Mouse (Mus musculus) liver, embryonic 14.5 days (tissue): ENCODE results near the gene Syngr4. TPM values are rescaled to one million over a fixed set of nuclear protein-coding genes. Genes with fewer than 3 reads are reported as not detected.
A peak's percentile ranks its signal among the peaks of the same experiment; 100 is the strongest.

Source experiments
- ATAC-seq: fragments of 200-750 bp; cut with Nextera tagmentation; 2 replicates; pipeline ENCODE4 v1.8.0; 2017; ENCODE audit warnings: moderate number of reproducible peaks, mild to moderate bottlenecking, moderate library complexity; ENCODE audit not compliant: insufficient read depth
- DNase-seq, 3 experiments: peaks; one replicate each; pipeline ENCODE4 v3.0.0-alpha.2; 2012 to 2013; ENCODE audit warnings: low read depth in 3 of 3, low spot score in 3 of 3
- H3K27ac ChIP-seq: fragments of 300-500 bp; sonication (generic); 2 replicates; pipeline ENCODE4 v1.5.1; 2014; ENCODE audit warnings: moderate library complexity, mild to moderate bottlenecking, control low read depth, inconsistent platforms
- H3K27me3 ChIP-seq: fragments of 300-500 bp; sonication (generic); 2 replicates; pipeline ENCODE4 v1.6.1; 2014; ENCODE audit warnings: mild to moderate bottlenecking, low read length, moderate library complexity; ENCODE audit not compliant: control insufficient read depth, insufficient read depth
- H3K36me3 ChIP-seq: fragments of 300-500 bp; sonication (generic); replicated peaks from 2 replicates; pipeline ENCODE4 v1.6.1; 2014; ENCODE audit warnings: low read depth; ENCODE audit not compliant: control insufficient read depth, insufficient read depth
- H3K4me1 ChIP-seq, 2 experiments: fragments of 200-500 bp in 1 of 2; fragments of 300-500 bp in 1 of 2; sonication (generic) in 1 of 2; replicated peaks; 2 replicates each; pipeline ENCODE4 v1.6.1; 2012 to 2014; ENCODE audit warnings: antibody characterized with exemption in 1 of 2, inconsistent platforms in 1 of 2, low read length in 1 of 2; ENCODE audit not compliant: control insufficient read depth in 2 of 2, insufficient read depth in 2 of 2
- H3K4me2 ChIP-seq: fragments of 300-500 bp; sonication (generic); 2 replicates; pipeline ENCODE4 v1.6.1; 2014; ENCODE audit warnings: low read depth, mild to moderate bottlenecking, control low read depth, moderate library complexity
- H3K4me3 ChIP-seq, 2 experiments: fragments of 200-500 bp in 1 of 2; fragments of 300-500 bp in 1 of 2; sonication (generic) in 1 of 2; 2 replicates each; pipeline ENCODE4 v1.5.1; 2012 to 2014; ENCODE audit warnings: low read depth in 2 of 2, low read length in 2 of 2, mild to moderate bottlenecking in 2 of 2, control low read depth in 1 of 2, inconsistent platforms in 1 of 2, moderate library complexity in 1 of 2; ENCODE audit not compliant: insufficient read depth in 1 of 2
- H3K9ac ChIP-seq: fragments of 300-500 bp; sonication (generic); replicated peaks from 2 replicates; pipeline ENCODE4 v1.6.1; 2014; ENCODE audit warnings: mild to moderate bottlenecking, control low read depth, moderate library complexity
- H3K9me3 ChIP-seq: fragments of 300-500 bp; sonication (generic); 2 replicates; pipeline ENCODE4 v1.6.1; 2016; ENCODE audit warnings: low read length, mixed read lengths; ENCODE audit not compliant: control insufficient read depth
- CTCF ChIP-seq: IDR thresholded peaks from 2 replicates; pipeline ENCODE4 v1.5.1; 2016; ENCODE audit warnings: antibody characterized with exemption, low read depth, control low read depth
- EP300 ChIP-seq: IDR thresholded peaks from 2 replicates; pipeline ENCODE4 v1.6.1; 2016; ENCODE audit warnings: antibody characterized with exemption, low read depth
- WGBS: fragments of 180-500 bp; shearing (Covaris S2); extraction: QIAGEN DNeasy Blood & Tissue Kit; methylation state at CpG from one replicate; pipeline ENCODE4 v1.1.7; 2014; ENCODE audit not compliant: insufficient replicate concordance; 5-methylcytosine and 5-hydroxymethylcytosine counted together
- polyA plus RNA-seq, 2 experiments: library from polyadenylated mRNA; depleted of rRNA in 1 of 2; stranded (reverse) in 1 of 2; unstranded in 1 of 2; fragments of >200 nt; fragmentation: Nextera tagmentation in 1 of 2; extraction: Ambion mirVana in 1 of 2; gene quantifications; 2 replicates each; pipeline versions ENCODE4 v1.2.1 to v1.2.3; 2012 to 2014

The Syngr4 gene
- polyA plus RNA-seq, 2 experiments: 0.86 to 1.3 TPM

DNA sequence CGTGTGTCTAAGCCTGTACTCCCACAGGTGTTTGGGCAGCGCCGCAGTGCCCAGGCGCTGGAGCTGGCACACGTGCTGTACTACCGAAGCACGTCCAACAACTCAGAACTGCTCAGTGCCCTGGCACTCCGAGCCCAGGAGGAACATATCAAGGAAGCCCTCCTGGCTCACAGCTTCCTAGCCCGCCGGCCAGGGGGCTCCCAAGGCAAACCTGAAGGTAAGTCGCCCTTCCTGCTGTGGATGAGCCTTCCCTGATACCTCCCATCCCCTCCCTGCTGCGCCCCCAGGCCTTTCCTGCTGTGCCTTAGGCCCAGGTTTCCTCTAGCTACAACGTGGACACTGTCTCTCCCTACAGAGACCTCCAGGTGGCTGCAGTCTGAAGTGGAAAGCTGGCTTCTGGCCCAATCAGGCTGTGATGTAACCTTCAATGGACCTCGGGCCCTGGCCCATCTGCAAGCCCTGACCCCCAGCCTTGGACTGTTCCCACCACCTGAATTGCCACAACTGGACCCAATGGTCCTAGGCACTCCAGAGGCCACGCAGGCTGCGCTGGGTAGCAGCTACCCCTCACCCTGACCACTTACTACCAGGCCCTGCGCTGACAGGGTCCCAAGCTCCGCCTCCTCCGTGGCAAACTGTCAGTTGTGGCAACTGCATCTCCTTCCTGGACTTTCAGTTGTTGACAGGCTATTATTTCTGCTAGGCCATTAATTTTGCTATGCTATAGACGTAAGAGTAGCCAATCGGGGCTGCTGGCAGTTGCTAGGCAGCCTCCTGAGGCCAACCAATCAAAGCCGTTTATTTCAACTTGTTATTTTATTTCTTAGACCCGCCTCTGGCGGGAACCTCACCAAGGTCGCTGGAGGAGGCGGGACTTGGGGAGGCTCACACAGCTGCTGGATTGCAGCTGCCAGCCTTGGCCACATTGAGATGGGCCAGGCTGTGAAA, 19.8 kb upstream of the Syngr4 start:
- H3K4me3 ChIP-seq: peak overlapping the region; percentile 12 to 28
- peaks cover 2 to 18% of the 10 kb centered on the region in 2 experiments for H3K4me1 ChIP-seq
- peak overlapping the region; percentile 45 for H3K4me2 ChIP-seq
- H3K27ac ChIP-seq: no peak overlapping the region
- peak overlapping the region; percentile 53 for H3K9ac ChIP-seq
- H3K9me3 ChIP-seq: no peaks in the 10 kb centered on the region
- WGBS: 41% methylated on average over 26 of the region's 26 CpGs
- no peaks in the 10 kb centered on the region for H3K36me3 ChIP-seq
- peak; percentile 58 for ATAC-seq
- peak; percentile 50 to 62 (median 59) for DNase-seq
- no peaks in the 10 kb centered on the region for H3K27me3 ChIP-seq
- TF ChIP-seq EP300 (no peak), CTCF (peak; percentile 17; the same call in 1 of the 2 replicates)

DNA sequence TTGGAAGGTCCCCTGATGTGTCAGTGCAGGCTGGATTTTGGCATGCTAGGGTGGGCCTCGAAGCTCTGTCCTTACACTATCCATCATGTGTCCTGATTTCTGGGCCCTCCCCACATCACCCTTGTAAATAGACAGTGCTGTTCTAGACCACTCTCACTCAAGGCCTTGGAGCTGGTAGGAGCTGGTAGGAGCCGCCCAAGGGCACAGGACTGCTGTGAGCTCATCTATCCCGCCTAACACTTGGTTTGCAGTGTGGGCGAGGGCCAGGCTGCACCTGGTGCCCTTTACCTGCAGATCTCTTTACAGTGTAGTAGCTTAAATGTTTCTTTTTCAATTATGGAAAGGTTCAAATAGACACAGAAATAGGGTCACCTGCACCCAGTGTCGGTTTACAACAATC, 18.5 kb upstream of the Syngr4 start:
- Histone ChIP-seq H3K27ac (no peak overlapping the region), H3K4me2 (no peak overlapping the region), H3K4me3 (no peak overlapping the region), H3K9me3 (no peaks in the 10 kb centered on the region), H3K27me3 (no peaks in the 10 kb centered on the region), H3K36me3 (no peaks in the 10 kb centered on the region), H3K9ac (no peak overlapping the region; the same call in 1 of the 2 replicates), H3K4me1 (peaks cover 0 to 6% of the 10 kb centered on the region in 2 experiments; a peak in 2 of 4 replicates)
- no peak for ATAC-seq
- 58% methylated on average over 5 of the region's 5 CpGs for WGBS
- no peak for DNase-seq
- TF ChIP-seq CTCF (no peak), EP300 (no peak)

DNA sequence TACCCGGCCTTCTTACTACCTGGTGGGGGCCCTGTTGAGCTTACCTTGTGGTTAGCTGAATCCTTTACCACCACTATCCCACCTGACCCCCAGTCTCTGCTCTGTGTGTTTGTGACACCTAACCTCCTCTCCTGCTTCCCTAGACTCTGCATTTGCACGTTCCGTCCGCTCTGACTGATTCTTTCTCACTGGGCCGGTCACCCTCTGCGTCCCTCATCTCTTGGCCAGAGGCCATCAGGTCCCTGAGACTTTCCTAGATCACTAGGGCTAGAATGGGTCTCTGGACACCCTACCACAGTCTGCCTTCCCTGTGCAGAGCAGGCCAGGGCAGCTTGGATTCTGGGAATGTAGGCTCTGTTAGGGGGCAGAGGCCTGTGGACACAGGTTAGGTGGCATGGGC, 17.6 kb upstream of the Syngr4 start:
- ATAC-seq: no peak
- H3K9me3 ChIP-seq: no peaks in the 10 kb centered on the region
- peaks cover 0 to 2% of the 10 kb centered on the region in 2 experiments; a peak in 2 of 4 replicates for H3K4me1 ChIP-seq
- H3K36me3 ChIP-seq: no peaks in the 10 kb centered on the region
- H3K4me3 ChIP-seq: no peak overlapping the region
- DNase-seq: no peak
- TF ChIP-seq EP300 (no peak), CTCF (no peak)
- H3K27ac ChIP-seq: no peak overlapping the region
- no peak overlapping the region for H3K4me2 ChIP-seq
- WGBS: 68% methylated on average over 6 of the region's 6 CpGs
- H3K27me3 ChIP-seq: no peaks in the 10 kb centered on the region
- H3K9ac ChIP-seq: no peak overlapping the region

DNA sequence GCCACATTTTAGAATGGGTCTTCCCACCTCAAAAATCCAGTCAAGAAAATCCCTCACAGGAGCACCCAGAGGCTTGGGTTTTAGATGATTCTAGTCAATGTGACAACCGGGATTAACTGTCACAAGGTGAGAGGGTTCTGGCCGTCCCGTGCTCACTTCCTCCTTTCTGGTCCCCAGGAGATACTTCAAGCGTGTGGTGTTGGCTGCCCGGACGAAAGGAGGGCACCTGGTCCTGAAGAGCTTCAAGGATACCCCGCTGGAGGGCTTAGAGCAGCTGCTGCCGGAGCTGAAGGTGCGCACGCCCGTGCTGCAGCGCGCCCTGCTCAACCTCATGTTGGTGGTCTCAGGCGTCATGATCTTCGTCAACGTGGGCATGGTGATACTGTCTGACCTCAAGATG, 12.6 kb upstream of the Syngr4 start:
- H3K9me3 ChIP-seq: no peaks in the 10 kb centered on the region
- H3K4me2 ChIP-seq: no peak overlapping the region
- H3K36me3 ChIP-seq: no peaks in the 10 kb centered on the region; the same call in 1 of the 2 replicates
- no peak overlapping the region for H3K4me3 ChIP-seq
- no peaks in the 10 kb centered on the region for H3K4me1 ChIP-seq
- H3K27me3 ChIP-seq: no peaks in the 10 kb centered on the region
- H3K9ac ChIP-seq: no peak overlapping the region
- no peak for ATAC-seq
- DNase-seq: no peak
- no peak overlapping the region for H3K27ac ChIP-seq
- 76% methylated on average over 16 of the region's 16 CpGs for WGBS
- TF ChIP-seq CTCF (no peak), EP300 (no peak)

DNA sequence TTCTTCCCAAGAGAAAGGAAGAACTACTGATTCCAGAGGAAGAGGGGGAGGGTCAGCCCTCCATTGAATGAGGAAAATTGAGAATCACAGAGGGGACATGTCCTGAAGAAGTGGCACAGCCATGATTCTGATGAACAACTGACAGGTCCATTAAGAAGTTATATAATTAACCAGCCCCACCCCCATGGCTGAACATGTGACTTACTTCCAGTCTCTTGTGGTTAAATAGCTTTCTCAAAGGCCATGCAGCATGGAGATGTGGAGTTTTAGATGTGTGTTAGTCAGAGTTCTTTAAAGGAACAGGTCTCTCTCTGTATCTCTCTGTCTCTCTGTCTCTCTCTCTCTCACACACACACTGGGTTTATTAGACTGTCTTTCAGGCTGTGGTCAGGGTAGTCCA, 11.9 kb upstream of the Syngr4 start:
- Histone ChIP-seq H3K9ac (no peak overlapping the region), H3K36me3 (no peaks in the 10 kb centered on the region; the same call in 1 of the 2 replicates), H3K4me3 (no peak overlapping the region), H3K4me1 (no peaks in the 10 kb centered on the region), H3K27ac (no peak overlapping the region), H3K9me3 (no peaks in the 10 kb centered on the region), H3K27me3 (no peaks in the 10 kb centered on the region), H3K4me2 (no peak overlapping the region)
- DNase-seq (no peak), ATAC-seq (no peak)
- TF ChIP-seq CTCF: no peak
